Mouse (Mus musculus): ENCODE data around the gene Rxrg. TPM values are rescaled to one million over a fixed set of nuclear protein-coding genes. Genes with fewer than 3 reads are reported as not detected.

Rxrg gene
- total RNA-seq (2023; ENCODE audit: inconsistent age) = not detected in 4 replicates

DNA sequence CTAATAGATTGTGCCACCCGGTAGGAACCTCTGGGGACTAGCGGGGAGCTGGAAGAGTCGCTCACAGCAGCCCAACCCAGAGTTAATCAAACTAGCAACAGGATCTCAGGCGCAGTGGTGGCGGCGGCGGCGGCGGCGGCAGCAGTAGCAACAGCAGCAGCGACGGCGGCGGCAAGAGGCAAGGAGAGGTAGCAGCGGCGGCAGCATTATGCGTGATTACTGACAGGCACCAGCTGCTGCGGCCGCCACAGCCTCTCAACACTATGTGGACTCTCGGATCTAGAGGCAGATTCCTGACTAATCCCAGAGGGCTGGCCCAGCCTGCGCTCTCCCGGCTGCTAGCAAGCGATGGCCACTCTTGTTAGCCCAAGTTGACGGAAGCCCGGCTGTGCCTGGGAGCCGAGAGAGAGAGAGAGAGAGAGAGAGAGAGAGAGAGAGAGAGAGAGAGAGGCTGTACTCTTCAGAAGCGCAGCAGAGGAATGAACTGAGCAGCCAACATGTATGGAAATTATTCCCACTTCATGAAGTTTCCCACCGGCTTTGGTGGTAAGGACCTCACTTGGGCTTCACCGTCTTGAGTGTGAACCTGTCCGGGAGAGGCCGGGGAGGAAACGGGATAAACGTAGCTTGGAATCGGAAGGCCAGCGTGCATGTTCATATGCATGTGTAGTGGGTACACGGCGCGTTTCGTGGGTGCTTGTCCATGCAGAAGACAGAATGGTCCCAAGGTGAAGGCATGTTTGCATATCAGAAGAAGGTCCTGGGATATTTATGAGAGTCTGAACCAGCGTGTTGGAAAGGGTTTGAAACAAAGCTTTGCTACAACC lies at the start of gene Rxrg:
Gene Rxrg (plus strand): TSS at position 130 of the 827 bp plus-strand sequence.

GRCm38 (mm10) chr1:167689232-167689261 lies 90.9 kb downstream of the Rxrg start, which contains the start of gene Lmx1a:
Lmx1a (plus strand) TSS chr1:167689237.

Other genes with a start within 250 kb of the Rxrg start
- 34.1 to 45.1 TPM (median 34.5 TPM) in 4 replicates for gene Aldh9a1, start 248.4 kb upstream of the Rxrg start, total RNA-seq (2023; ENCODE audit: inconsistent age)
- gene Mgst3, start 204.5 kb upstream of the Rxrg start, total RNA-seq (2023; ENCODE audit: inconsistent age) = 3.1 to 5.1 TPM (median 3.4 TPM) in 4 replicates
- gene Lrrc52, start 131.6 kb upstream of the Rxrg start, total RNA-seq (2023; ENCODE audit: inconsistent age) = not detected in 4 replicates
- gene Lmx1a, start 90.9 kb downstream of the Rxrg start, total RNA-seq (2023; ENCODE audit: inconsistent age) = not detected in 4 replicates